Mouse (Mus musculus) retina, postnatal 7 days (tissue): ENCODE measurements at regions not wholly inside any gene's neighbourhood (a gene's known extent, or its start where the extent isn't known, plus 50 kb on each side); places are given as distances from the start of the nearest gene placed in this dataset.
A peak's percentile ranks its signal among the peaks of the same experiment; 100 is the strongest.

Experiments used
- DNase-seq: peaks from one replicate; pipeline ENCODE4 v3.0.0-alpha.2; 2012; ENCODE audit warnings: low read depth, low spot score

GRCm38 (mm10) chr1:77943101-77943500 is 253.8 kb downstream of the Pax3 start:
- DNase-seq: peak; percentile 35

DNA sequence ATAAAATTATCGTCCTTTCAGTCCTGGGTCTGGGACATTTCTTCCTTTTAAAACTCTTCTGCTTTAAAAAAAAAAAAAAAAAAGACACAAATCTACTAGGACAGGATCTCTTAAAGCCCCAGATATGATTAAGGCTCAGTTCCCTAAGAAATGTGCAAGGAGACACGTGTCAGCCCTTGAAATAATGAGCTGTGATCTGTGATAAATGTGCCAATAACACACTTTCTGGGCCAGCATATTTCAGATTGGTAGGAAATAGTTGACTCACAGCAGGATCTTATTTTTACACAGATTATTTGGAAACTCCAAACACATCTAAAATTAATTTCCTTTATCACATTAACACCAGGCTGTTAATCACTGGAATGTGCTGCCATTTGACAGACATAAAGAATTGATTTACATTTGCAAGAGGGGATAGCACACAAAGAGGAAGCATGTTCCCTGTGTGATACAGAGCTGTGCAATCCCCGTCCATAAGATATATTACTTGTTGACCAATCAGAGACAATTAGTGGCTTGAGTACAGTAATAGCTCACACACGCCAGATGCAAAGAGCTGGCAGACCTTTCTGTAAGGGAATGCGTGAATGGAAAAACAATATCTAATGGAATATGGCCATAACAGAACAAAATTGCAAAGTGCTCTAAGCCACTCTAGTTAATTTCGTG is 263.7 kb downstream of the Pax3 start:
- DNase-seq: no peak

DNA sequence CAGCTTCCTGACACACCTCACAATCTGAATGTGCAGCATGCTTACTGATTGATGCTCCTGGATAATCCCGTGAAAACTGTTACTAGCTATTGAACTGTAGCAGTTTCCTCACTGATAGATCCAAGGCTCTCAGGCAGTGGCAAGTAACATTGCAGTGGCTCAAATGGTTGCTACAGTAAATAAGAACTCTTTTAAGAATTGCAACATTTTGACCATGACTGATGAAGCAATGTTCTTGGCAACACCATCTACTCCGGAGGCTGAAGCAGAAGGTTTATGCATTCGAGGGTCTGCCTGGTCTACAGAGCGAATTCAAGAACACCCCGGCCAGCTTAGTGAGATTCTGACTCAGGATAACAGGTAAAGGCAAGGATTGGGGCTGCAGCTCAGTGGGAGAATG is 264.7 kb downstream of the Pax3 start:
- DNase-seq: no peak

DNA sequence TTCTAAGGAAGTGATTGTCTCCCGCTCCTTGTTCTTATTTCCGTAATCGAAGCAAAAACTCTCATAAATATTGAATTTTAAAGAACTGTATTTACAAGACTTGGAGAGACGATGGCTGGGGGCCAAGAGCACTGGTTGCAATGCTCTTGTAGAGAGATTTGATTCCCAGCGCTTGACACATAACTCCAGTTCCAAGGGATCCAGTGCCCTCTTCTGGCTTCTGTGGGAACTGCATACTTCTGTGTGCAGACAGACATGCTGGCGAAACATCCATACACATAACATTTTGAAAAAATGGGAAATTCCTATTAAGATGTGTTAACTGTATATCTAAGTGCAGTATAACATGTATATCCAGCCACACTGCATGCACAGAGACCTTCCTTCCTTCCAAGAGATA is 266.3 kb downstream of the Pax3 start:
- no peak for DNase-seq

DNA sequence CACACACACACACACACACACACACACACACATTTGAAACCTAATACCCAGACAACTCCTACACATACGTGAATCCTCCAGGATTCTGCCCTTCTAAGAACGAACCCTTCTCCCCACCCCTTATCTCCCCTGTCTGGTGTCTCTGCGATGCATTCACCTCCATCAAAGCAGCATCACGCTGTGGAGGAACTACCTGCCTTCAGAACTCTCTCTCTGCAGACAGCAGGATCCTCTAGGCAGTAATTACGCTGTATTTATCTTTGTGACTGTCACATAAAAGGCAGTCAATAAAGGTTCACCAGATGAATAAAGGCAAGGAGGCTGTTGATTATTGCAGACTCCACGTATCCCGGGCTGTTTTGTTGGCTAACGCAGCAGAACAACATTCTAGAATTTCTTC is 267.4 kb downstream of the Pax3 start:
- no peak for DNase-seq

DNA sequence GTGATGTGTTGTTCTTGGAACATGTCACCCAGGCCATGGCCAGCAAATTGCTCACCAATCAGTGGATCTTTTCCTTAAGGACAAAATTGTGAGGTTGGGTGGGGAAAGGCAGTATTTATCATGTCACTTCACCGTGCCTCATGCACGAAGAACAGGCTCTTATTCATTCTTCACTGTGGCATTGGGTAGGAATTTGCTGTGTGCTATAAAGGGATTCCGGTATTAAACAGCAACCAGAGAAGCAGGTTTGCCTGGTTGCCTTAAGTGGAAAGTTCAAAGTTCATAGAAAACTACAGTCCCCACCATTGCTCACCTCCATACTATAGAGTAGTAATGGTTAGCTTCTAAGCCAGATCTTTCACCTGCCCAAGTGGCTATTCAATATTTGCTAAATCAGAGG is 270.8 kb downstream of the Pax3 start:
- no peak for DNase-seq

DNA sequence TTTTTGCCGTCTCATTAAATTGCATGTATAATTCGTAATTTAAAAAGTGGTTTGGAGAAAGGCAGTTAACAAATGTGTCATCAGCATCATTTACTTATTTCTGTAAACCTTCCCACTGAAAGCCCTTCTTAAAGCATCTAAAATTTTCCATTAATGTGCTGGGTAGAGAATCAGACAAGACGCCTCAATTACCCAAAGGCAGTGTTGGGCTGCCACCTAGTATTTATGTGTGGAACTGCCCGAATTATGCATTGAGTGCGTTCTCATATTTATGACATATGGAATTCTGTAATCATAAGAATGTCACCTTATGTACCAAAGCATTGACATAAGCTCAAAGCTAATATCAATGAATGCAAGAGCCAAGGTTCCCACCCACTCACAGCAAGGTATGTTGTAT is 300.7 kb downstream of the Pax3 start:
- peak; percentile 32 for DNase-seq

GRCm38 (mm10) chr1:77879026-77879425 is 317.9 kb downstream of the Pax3 start:
- DNase-seq: no peak

DNA sequence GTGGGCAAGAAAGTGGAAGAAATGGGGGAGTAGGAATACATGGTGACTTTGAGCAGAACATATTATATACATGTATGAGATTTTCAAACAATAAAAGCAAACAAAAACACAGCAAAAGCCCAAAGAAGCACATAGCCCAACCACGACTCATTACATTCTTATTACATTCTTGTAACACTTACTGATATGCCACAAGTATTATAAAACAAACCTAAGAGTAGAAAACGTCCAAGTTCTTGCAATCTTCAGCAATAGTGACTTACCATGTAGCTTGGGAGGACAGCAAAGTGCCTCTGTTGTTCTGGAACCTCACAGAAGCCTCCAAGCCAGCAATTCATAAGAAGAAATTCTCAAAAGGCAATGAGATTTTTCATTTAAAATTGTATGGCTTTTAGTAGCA is 326.8 kb downstream of the Pax3 start:
- DNase-seq: no peak

DNA sequence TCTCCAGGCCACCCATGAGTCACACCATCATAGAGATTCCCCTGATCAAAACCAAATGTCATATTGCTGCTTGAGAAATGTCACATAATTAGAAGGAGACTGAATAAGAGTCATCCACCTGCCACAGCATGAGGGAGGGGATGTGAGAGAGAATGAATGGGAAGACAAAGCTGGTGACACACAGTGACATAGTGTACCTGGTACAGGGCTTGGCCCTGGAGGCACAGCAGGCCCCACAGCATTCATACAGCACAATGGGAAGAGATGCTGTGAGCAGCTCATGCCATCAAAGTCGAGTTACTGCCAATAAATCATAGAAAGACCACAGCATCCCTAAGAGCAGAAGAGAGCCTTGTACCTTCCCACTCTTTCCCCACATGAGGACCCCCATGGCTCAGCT is 327.8 kb downstream of the Pax3 start:
- no peak for DNase-seq

- DNase-seq: no peak
Observed at GRCm38 (mm10) chr1:77859931-77860330, 337.0 kb downstream of the Pax3 start.

DNA sequence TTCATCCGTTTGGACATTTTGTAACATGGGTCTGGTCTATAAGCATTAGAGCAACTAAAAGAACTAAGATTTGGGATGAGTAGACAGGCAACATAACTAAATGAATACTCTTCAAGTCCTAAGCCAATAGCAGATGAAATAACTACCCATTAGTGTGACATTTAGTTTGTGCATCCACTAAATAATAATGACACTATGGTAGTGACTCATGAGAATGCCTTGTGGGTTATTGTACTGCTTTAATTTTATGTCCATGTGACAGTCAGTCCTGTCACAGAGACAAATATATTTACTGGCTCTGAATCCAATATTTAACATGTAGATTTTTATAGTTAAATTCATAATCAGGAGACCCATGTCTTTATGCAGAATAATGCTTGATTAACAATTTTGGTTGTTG is 339.5 kb upstream of the Epha4 start:
- DNase-seq: no peak

DNA sequence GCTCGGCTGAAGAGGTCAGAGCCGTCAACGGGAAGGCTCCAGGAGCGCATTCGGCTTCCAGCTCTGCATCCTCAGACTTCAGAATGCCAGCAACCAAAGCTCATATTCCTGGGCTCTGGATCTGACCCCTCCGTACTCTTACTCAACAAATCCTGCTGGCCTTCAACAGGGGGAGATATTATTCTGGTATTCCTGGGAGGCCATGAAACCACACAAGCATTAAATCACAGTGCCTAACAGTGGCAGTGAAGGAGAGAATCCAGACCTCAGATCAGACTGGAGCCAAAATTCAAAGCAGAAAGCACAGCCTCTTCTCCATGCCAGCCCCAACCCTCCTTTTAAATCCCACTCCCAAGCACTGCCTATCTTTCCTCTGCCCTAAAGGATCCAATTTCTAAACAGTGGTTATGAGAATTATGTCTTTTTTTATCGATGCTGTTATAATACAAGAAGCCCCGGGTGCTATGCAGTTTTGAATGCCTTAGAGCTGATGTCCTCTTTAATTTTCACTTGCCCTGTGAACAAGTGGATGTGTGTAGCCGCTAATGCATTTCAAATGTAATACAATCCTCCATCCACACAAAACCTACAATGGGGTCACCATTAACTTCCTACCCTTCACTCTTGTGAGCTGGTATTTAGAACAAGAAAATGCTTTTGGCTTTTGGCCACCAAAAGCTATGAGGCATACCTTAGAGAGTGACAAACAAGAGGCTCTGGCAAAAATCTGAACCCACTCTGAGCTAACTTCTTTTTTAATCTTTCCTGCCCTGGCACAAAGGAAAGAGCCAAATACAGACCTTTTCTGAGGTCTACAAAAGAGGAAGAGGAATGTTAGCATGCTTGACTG is 333.1 kb upstream of the Epha4 start:
- no peak for DNase-seq

- DNase-seq: no peak
Observed at GRCm38 (mm10) chr1:77846039-77846727, 331.3 kb upstream of the Epha4 start.

DNA sequence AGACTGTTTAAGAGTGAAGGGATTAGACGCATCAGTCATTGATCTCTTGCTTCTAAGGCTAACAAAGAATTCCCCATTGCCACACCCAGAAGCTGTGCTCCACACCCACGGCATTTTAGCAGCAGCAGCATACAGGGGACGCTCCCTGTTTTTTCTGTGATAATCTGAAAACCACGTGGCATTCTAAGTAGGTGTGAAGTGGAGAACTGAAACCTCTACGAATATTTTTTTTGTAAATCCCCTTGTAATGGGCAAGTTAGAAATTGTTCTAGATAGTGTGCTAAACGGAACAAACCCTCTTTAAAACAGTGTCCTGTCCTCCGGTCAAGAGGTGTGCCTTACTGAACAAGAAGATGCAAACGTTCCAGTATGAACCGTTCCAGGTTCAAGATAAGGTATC is 325.8 kb upstream of the Epha4 start:
- DNase-seq: no peak

DNA sequence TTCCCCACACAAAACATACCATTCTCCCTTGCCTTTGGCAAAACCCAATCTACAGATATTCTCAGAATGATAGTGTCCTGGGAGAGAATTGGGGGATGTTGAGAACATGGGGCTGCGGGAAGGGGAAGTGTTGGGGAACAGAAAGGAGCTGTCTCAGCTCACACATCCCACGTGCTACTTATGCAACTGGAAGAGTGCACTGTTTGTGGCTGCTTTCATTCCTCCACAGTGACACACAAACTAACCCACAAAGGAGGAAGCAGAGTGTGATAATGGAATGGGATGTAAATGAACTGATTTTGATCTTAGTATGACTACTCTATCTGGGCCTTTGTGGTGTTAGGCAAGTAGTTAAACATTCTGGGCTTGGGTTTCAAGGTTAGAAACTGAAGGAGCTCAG is 317.3 kb upstream of the Epha4 start:
- no peak for DNase-seq

DNA sequence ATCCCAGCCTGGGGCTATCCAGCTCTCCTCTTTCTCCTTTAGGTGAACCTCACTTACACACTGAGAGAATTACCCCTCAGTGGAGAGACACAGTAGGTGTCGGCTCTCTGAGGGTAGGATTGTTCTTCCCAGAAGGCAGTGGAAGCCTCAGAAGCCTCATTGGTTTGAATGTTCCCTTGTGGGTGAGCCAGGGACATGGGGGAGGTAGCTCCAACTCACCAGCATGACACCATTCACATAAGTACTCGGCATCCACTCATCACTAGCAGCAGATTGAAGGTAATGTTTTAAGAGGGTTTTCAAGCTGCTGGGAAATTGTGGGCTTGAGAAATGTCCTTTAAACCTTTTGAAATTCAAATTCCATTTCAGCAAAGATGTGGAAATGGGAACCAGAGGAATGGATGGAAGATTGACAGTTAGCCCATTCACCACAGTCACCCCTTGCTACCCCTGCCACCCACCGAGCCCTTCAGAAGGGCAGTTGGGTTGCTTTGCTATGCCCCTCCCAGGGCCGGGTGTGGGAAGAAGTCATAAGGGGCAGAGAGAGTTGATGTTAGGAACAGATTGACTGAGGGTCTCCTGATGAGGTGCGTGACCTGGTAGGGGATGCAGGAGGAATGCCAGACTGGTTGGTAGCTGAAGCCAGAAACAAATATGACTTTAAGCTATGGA is 310.0 kb upstream of the Epha4 start:
- DNase-seq: no peak

DNA sequence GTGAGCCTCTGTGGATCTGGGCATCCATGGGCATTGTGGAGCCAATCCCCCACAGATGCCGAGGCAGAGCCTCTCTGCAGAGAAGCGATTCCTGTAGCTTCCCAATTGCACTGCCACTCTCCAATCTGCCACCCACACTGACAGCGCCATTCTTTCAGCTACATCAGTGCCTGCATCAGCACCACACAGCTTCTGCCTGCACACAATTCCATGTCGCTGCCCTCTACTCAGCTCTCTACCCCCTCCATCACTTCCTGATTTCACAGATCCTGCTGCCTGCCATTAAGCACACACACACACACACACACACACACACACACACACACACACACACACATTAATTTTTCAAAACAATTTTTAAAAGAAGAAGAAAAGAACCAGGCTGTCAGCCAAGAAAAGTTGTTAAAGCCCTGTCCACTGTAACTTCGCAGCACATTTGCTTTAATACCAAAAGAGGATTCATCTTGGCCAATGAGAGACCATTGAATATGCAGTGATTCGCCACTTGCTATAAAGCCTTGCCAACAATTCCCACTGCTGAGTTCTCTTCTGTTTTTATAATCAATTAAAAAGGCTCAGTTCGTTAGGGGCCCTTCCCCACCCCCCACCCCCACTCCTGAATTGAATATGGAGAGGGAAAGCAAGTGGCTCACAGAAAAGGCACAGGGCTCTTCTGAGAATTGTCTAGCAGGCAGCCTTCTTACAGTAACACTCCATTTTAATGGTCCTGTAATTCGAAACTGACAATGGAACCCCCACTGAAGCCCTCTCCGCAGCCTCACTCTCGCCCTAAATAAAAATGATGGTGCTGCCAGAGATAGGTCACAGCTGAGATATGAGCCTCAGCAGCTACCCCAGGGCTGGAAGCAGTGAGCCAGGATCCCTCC is 309.2 kb upstream of the Epha4 start:
- no peak for DNase-seq

DNA sequence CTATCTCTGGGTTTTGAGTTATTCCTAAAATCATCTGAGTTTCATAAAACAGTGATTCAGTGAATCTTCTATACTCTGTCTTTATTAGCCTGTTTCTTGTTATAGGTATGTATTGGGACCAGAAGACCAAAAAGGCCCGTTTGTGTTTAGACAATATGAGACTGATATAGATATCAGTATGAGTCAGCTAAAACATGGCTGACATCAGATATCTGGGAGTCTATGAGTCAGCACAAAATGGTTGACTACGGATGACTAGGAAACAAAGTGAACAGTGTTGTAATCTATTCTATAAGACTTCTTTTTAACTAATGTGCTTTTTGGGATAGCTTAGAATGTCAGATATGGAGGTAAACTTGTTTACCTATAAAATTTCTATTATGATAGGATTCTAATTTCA is 305.2 kb upstream of the Epha4 start:
- DNase-seq: no peak

- no peak for DNase-seq
Observed at GRCm38 (mm10) chr1:77815451-77815850, 300.6 kb upstream of the Epha4 start.

DNA sequence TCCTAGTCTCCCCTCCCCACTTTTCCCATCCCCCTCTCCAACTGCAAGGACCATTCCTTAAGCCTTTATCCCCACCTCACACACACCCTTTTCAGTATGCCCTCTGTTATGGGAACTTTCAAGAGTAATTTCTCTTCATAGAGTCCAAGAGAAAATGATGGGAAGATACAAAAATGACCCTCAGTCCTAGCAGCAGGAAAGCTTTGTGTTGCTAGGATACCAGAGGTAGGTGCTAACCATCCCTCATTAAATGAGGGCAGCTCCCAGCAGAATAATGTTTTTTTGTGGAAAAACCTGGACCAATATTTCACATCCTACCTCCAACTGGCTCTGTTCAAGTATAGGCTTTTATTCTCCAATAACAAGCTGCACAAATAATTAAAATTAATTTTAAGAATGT is 296.7 kb upstream of the Epha4 start:
- DNase-seq: no peak
